Mouse (Mus musculus) hindbrain, embryonic 11.5 days (tissue): ENCODE data around the gene Ppp2r3a. TPM values are rescaled to one million over a fixed set of nuclear protein-coding genes. Genes with fewer than 3 reads are reported as not detected.

ENCODE experiments used
- ATAC-seq: fragments of 200-750 bp; cut with Nextera tagmentation; 2 replicates; pipeline ENCODE4 v1.8.0; 2017; ENCODE audit warnings: mild to moderate bottlenecking, moderate TSS enrichment, moderate library complexity; ENCODE audit not compliant: low FRiP score
- DNase-seq: peaks from one replicate; pipeline ENCODE4 v3.0.0-alpha.2; 2015; ENCODE audit warnings: low spot score
- H3K27ac ChIP-seq: fragments of 300-500 bp; sonication (generic); 2 replicates; pipeline ENCODE4 v1.5.1; 2014; ENCODE audit warnings: mild to moderate bottlenecking, low read depth, low read length
- H3K27me3 ChIP-seq: fragments of 300-500 bp; sonication (generic); 2 replicates; pipeline ENCODE4 v1.6.1; 2014; ENCODE audit warnings: mild to moderate bottlenecking, low read length, moderate library complexity, mixed read lengths; ENCODE audit not compliant: control insufficient read depth, insufficient read depth
- H3K36me3 ChIP-seq: fragments of 300-500 bp; sonication (generic); 2 replicates; pipeline ENCODE4 v1.6.1; 2014; ENCODE audit warnings: mild to moderate bottlenecking, low read length, moderate library complexity, mixed read lengths; ENCODE audit not compliant: control insufficient read depth, insufficient read depth
- H3K4me1 ChIP-seq: fragments of 300-500 bp; sonication (generic); replicated peaks from 2 replicates; pipeline ENCODE4 v1.6.1; 2014; ENCODE audit warnings: low read length, mixed read lengths; ENCODE audit not compliant: control insufficient read depth, insufficient read depth
- H3K4me2 ChIP-seq: fragments of 300-500 bp; sonication (generic); replicated peaks from 2 replicates; pipeline ENCODE4 v1.6.1; 2014; ENCODE audit warnings: mild to moderate bottlenecking, low read depth, low read length
- H3K4me3 ChIP-seq: fragments of 300-500 bp; sonication (generic); 2 replicates; pipeline ENCODE4 v1.5.1; 2014; ENCODE audit warnings: low read depth, low read length
- H3K9ac ChIP-seq: fragments of 300-500 bp; sonication (generic); 2 replicates; pipeline ENCODE4 v1.6.1; 2014; ENCODE audit warnings: low read depth, low read length
- H3K9me3 ChIP-seq: fragments of 300-500 bp; sonication (generic); 2 replicates; pipeline ENCODE4 v1.6.1; 2016; ENCODE audit warnings: low read length; ENCODE audit not compliant: control insufficient read depth
- WGBS: fragments of 180-500 bp; shearing (Covaris S2); extraction: QIAGEN DNeasy Blood & Tissue Kit; methylation state at CpG from one replicate; pipeline ENCODE4 v1.1.7; 2014; 5-methylcytosine and 5-hydroxymethylcytosine counted together
- polyA plus RNA-seq: library from polyadenylated mRNA; unstranded; fragments of >200 nt; fragmentation: Nextera tagmentation; extraction: Ambion mirVana; gene quantifications from 2 replicates; pipeline ENCODE4 v1.2.1, GENCODE M21; 2014

The Ppp2r3a gene
- polyA plus RNA-seq, 1 experiment from 2014 or later: 21.4 TPM

- no peak for DNase-seq
- 87% methylated on average over 3 of the region's 3 CpGs for WGBS
- Histone ChIP-seq H3K27me3 (no peaks in the 10 kb centered on the region), H3K4me1 (no peaks in the 10 kb centered on the region), H3K9ac (no peak overlapping the region), H3K9me3 (no peaks in the 10 kb centered on the region), H3K36me3 (no peaks in the 10 kb centered on the region), H3K27ac (no peak overlapping the region), H3K4me2 (no peak overlapping the region), H3K4me3 (no peak overlapping the region)
- no peak for ATAC-seq
Observed at GRCm38 (mm10) chr9:101262815-101263214, 11.2 kb upstream of the Ppp2r3a start.

GRCm38 (mm10) chr9:101261989-101262571, 10.5 kb upstream of the Ppp2r3a start:
- DNase-seq (no peak), ATAC-seq (no peak)
- Histone ChIP-seq H3K27ac (no peak overlapping the region), H3K9ac (no peak overlapping the region), H3K4me3 (no peak overlapping the region), H3K27me3 (no peaks in the 10 kb centered on the region), H3K36me3 (no peaks in the 10 kb centered on the region), H3K4me1 (no peaks in the 10 kb centered on the region), H3K9me3 (no peaks in the 10 kb centered on the region), H3K4me2 (no peak overlapping the region)
- 58% methylated on average over 11 of the region's 11 CpGs for WGBS

DNA sequence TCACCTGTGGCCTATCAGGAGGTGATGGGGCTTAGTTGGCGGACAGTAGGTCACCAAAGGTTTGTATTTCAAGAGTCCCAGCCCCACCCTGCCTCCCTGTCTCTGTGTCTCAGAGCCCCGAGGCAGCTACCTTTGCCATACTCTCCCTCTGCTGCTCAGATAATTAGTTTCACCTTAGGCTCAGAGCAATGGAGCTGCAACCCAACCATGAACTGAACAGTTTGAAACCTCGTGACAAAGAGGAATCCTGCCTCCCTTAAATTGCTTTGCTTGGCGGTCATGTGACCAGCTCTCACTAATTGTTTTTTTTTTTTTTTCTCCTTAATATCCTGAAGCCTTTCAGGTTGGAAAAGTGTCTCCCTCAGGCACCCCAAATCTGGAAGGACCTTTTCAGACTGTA, 9.8 kb upstream of the Ppp2r3a start:
- 69% methylated on average over 4 of the region's 4 CpGs for WGBS
- H3K4me1 ChIP-seq: no peaks in the 10 kb centered on the region
- no peak for ATAC-seq

DNA sequence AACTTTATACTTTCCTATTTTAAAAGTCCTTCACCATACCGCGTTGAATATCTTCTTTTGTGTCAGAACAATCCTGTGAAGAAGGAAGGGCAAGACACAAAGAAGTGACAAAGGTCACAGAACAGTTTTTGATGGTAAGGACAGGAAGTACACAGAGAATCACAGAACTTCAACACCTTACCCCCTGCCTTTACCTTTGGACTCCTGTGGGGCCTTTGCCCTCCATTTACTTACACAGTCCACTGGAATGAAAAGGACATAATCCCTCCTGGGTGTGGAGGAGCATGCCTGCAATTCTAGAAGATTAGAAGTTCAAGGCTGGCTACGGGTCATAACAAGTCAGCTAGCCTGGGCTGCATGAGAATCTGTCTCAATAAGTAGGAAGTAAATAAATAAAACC, 1.5 kb upstream of the Ppp2r3a start:
- Histone ChIP-seq H3K27me3 (no peaks in the 10 kb centered on the region), H3K4me1 (no peaks in the 10 kb centered on the region), H3K4me3 (no peak overlapping the region), H3K9ac (no peak overlapping the region), H3K9me3 (no peaks in the 10 kb centered on the region), H3K27ac (no peak overlapping the region), H3K36me3 (no peaks in the 10 kb centered on the region), H3K4me2 (no peak overlapping the region)
- DNase-seq (no peak), ATAC-seq (no peak)
- 71% methylated on average over 3 of the region's 3 CpGs for WGBS

More for the DNA sequence above, 9.8 kb upstream of the Ppp2r3a start:
- no peak for DNase-seq
- Histone ChIP-seq H3K9ac (no peak overlapping the region), H3K4me2 (no peak overlapping the region), H3K27ac (no peak overlapping the region), H3K9me3 (no peaks in the 10 kb centered on the region), H3K4me3 (no peak overlapping the region), H3K36me3 (no peaks in the 10 kb centered on the region), H3K27me3 (no peaks in the 10 kb centered on the region)

DNA sequence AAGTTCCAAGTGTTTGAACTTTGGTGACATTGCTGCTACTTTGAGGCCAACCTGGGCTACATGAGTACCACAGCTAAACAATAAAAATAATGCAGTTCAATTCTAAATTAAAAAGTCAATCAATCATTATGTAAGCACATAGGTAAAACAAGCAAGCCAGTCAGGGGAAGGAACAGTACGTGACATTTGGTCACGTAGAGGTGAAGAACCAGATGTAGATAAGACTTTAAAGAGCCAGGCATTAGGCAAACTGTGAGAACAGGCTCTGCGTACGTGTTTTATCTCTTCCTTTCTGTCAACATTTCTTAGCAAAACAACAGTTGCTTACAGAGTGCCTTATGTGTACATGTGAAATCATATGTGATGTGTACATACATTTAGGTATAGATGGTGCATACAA, 946 bp upstream of the Ppp2r3a start:
- ATAC-seq (no peak), DNase-seq (no peak)
- Histone ChIP-seq H3K27ac (no peak overlapping the region), H3K27me3 (no peaks in the 10 kb centered on the region), H3K36me3 (no peaks in the 10 kb centered on the region), H3K9me3 (no peaks in the 10 kb centered on the region), H3K4me3 (no peak overlapping the region), H3K9ac (no peak overlapping the region), H3K4me1 (no peaks in the 10 kb centered on the region), H3K4me2 (no peak overlapping the region)
- WGBS: 59% methylated on average over 4 of the region's 4 CpGs

DNA sequence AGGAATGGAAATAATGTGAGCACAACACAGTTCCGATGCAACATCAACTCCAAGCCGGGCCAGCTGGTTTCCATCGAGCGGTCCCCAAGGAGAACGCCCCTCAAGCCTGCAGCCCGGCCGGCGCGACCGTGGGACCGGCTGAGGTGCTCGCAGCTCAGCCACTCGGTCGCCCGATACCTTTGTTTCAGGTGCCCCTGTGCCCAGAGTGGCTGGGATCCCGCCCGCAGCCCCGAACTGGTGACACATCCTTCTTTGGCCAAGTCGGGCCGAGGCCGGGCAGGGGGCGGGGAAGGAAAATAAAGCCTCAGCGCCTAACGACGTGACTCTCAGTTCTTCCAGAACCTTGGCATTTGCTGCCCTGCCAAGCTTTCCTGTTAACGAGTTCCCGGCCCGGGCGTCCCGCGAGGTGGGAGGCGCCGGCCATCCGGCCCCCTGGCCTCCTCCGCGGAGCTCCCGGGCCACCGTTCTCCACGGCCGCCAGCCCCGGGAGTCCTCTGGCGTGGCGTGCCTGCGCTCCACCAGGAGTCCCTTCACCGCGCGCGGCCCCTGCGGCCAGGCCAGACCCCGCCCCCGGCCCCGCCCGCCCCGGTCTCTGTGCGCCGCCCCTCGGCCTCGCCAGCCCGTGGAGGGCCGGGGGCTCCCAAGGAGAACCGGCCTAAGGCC, 483 bp downstream of the Ppp2r3a start:
- ATAC-seq (peak; percentile 96), DNase-seq (peak; percentile 79)
- Histone ChIP-seq H3K4me3 (peak overlapping the region; percentile 79), H3K36me3 (no peaks in the 10 kb centered on the region), H3K9ac (peak overlapping the region; percentile 83), H3K9me3 (no peaks in the 10 kb centered on the region), H3K4me1 (no peaks in the 10 kb centered on the region), H3K4me2 (peak overlapping the region; percentile 74), H3K27me3 (no peaks in the 10 kb centered on the region), H3K27ac (peak overlapping the region; percentile 95)
- under 1% methylated on average over 39 of the region's 61 CpGs for WGBS

- H3K27ac ChIP-seq: peak overlapping the region; percentile 95
- peak overlapping the region; percentile 79 for H3K4me3 ChIP-seq
- WGBS: 14% methylated on average over 11 of the region's 11 CpGs
- H3K27me3 ChIP-seq: no peaks in the 10 kb centered on the region
- no peaks in the 10 kb centered on the region for H3K4me1 ChIP-seq
- peak overlapping the region; percentile 83 for H3K9ac ChIP-seq
- peak; percentile 48 for DNase-seq
- no peaks in the 10 kb centered on the region for H3K36me3 ChIP-seq
- ATAC-seq: no peak
- peak overlapping the region; percentile 74 for H3K4me2 ChIP-seq
- H3K9me3 ChIP-seq: no peaks in the 10 kb centered on the region
Observed at GRCm38 (mm10) chr9:101250486-101250885, 1.1 kb downstream of the Ppp2r3a start.

DNA sequence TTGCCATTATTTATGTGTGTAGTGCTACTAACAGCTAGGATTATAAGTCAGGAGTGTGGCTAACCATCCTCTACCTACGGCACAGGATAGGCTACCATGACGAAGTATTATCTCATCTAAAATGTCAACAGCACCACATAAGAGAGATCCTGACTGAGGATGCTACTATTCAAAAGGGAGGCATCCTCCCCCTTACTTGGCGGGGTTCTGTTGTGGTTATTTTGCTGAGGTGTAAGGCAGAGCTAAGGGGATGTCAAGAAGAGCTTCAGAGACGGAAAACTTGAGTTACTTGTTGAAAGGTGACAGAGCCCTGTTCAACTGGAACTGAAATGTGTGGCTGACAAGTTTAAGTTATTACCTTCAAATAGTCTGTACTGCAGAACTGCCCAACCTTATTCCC, 2.0 kb downstream of the Ppp2r3a start:
- H3K4me2 ChIP-seq: no peak overlapping the region
- 75% methylated on average over 4 of the region's 4 CpGs for WGBS
- no peak overlapping the region for H3K27ac ChIP-seq
- H3K9ac ChIP-seq: no peak overlapping the region
- DNase-seq (no peak), ATAC-seq (no peak)
- H3K4me1 ChIP-seq: no peaks in the 10 kb centered on the region
- H3K9me3 ChIP-seq: no peaks in the 10 kb centered on the region
- H3K27me3 ChIP-seq: no peaks in the 10 kb centered on the region
- H3K4me3 ChIP-seq: no peak overlapping the region
- no peaks in the 10 kb centered on the region for H3K36me3 ChIP-seq

DNA sequence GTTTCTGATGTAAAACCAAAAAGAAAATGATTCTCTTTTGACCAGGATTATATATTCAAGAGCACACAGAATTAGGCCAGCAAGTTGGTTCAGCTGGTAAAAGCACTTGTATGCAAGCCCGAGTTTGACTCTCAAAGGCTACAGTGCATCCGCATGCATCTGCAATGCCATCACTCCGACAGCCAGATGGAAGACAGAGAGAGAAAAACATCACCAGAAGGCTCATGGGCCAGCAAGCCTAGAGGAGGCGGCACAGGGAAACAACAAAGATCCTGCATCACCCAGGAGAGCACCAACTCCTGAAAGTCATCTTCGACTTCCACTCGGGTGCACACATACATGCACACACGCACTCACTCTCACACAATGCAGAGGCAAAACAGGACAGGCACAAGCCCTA, 4.1 kb downstream of the Ppp2r3a start:
- H3K9ac ChIP-seq: no peak overlapping the region
- ATAC-seq: no peak
- H3K27me3 ChIP-seq: no peaks in the 10 kb centered on the region
- H3K4me3 ChIP-seq: no peak overlapping the region
- DNase-seq: no peak
- 56% methylated on average over 7 of the region's 7 CpGs for WGBS
- no peaks in the 10 kb centered on the region for H3K36me3 ChIP-seq
- H3K27ac ChIP-seq: no peak overlapping the region
- no peak overlapping the region for H3K4me2 ChIP-seq
- no peaks in the 10 kb centered on the region for H3K9me3 ChIP-seq
- H3K4me1 ChIP-seq: no peaks in the 10 kb centered on the region
